Mouse (Mus musculus) neural tube, embryonic 13.5 days (tissue): ENCODE data around the gene Kcnb1. TPM values are rescaled to one million over a fixed set of nuclear protein-coding genes. Genes with fewer than 3 reads are reported as not detected.
A peak's percentile ranks its signal among the peaks of the same experiment; 100 is the strongest.
"Not testable (repeated sequence)": the region's sequence is repeated elsewhere in the genome, so short reads cannot be mapped to it uniquely, and the experiment has no call there.

Experiments
- ATAC-seq: fragments of 200-750 bp; cut with Nextera tagmentation; 2 replicates; pipeline ENCODE4 v1.8.0; 2017; ENCODE audit warnings: low read depth, mild to moderate bottlenecking, moderate TSS enrichment, moderate library complexity
- H3K27ac ChIP-seq: fragments of 300-500 bp; sonication (generic); replicated peaks from 2 replicates; pipeline ENCODE4 v1.5.1; 2015; ENCODE audit warnings: moderate library complexity, mild to moderate bottlenecking, inconsistent platforms
- H3K27me3 ChIP-seq: fragments of 300-500 bp; sonication (generic); 2 replicates; pipeline ENCODE4 v1.6.1; 2015; ENCODE audit warnings: mild to moderate bottlenecking, inconsistent platforms
- H3K36me3 ChIP-seq: fragments of 300-500 bp; sonication (generic); 2 replicates; pipeline ENCODE4 v1.6.1; 2015; ENCODE audit warnings: mild to moderate bottlenecking, inconsistent platforms
- H3K4me1 ChIP-seq: fragments of 300-500 bp; sonication (generic); replicated peaks from 2 replicates; pipeline ENCODE4 v1.6.1; 2015; ENCODE audit warnings: inconsistent platforms
- H3K4me2 ChIP-seq: fragments of 300-500 bp; sonication (generic); 2 replicates; pipeline ENCODE4 v1.6.1; 2015; ENCODE audit warnings: inconsistent platforms, mild to moderate bottlenecking, moderate library complexity
- H3K4me3 ChIP-seq: fragments of 300-500 bp; sonication (generic); 2 replicates; pipeline ENCODE4 v1.5.1; 2015; ENCODE audit warnings: mild to moderate bottlenecking, inconsistent platforms
- H3K9ac ChIP-seq: fragments of 300-500 bp; sonication (generic); 2 replicates; pipeline ENCODE4 v1.6.1; 2015; ENCODE audit warnings: moderate library complexity, mild to moderate bottlenecking, inconsistent platforms
- H3K9me3 ChIP-seq: fragments of 300-500 bp; sonication (generic); 2 replicates; pipeline ENCODE4 v1.6.1; 2016; ENCODE audit warnings: inconsistent platforms
- WGBS: fragments of 180-500 bp; shearing (Covaris S2); methylation state at CpG from one replicate; pipeline ENCODE4 v1.1.7; 2015; 5-methylcytosine and 5-hydroxymethylcytosine counted together
- polyA plus RNA-seq: library from polyadenylated mRNA; unstranded; fragments of >200 nt; fragmentation: Nextera tagmentation; extraction: Ambion mirVana; gene quantifications from 2 replicates; pipeline ENCODE4 v1.2.1, GENCODE M21; 2015

Gene Kcnb1
- polyA plus RNA-seq, 1 experiment from 2014 or later, result 3.1 TPM

- Histone ChIP-seq H3K36me3 (no peaks in the 10 kb centered on the region), H3K27ac (no peak overlapping the region), H3K4me3 (no peak overlapping the region), H3K9me3 (no peaks in the 10 kb centered on the region), H3K9ac (no peak overlapping the region), H3K4me1 (no peaks in the 10 kb centered on the region), H3K4me2 (no peak overlapping the region), H3K27me3 (no peaks in the 10 kb centered on the region)
- 88% methylated on average over 13 of the region's 13 CpGs for WGBS
- ATAC-seq, result no peak
Observed at GRCm38 (mm10) chr2:167221159-167221845, 31.3 kb upstream of the Kcnb1 start.

DNA sequence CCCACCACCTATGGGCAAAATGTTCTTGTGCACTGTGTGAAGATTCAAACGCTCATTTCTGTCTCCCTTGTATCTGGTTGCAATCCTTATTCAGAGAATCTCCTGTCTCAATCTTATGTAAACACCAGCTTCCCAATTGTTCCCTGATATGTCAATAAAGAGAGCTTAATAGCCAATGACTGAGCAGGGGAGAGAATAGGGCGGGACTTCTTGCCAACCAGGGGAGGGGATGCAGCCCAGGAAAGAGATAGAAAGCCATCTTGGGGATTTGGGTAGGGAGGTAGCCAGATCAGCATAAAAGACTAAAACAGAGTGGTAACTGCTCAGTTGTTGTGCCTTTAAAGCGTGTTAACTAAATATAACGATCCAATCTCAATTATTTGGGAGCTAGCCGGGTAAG is 30.8 kb upstream of the Kcnb1 start:
- no peak for ATAC-seq
- Histone ChIP-seq H3K27ac (no peak overlapping the region), H3K36me3 (no peaks in the 10 kb centered on the region), H3K4me2 (no peak overlapping the region), H3K4me3 (no peak overlapping the region), H3K9ac (no peak overlapping the region), H3K9me3 (no peaks in the 10 kb centered on the region), H3K27me3 (no peaks in the 10 kb centered on the region), H3K4me1 (no peaks in the 10 kb centered on the region)
- WGBS, result 89% methylated on average over 5 of the region's 5 CpGs

DNA sequence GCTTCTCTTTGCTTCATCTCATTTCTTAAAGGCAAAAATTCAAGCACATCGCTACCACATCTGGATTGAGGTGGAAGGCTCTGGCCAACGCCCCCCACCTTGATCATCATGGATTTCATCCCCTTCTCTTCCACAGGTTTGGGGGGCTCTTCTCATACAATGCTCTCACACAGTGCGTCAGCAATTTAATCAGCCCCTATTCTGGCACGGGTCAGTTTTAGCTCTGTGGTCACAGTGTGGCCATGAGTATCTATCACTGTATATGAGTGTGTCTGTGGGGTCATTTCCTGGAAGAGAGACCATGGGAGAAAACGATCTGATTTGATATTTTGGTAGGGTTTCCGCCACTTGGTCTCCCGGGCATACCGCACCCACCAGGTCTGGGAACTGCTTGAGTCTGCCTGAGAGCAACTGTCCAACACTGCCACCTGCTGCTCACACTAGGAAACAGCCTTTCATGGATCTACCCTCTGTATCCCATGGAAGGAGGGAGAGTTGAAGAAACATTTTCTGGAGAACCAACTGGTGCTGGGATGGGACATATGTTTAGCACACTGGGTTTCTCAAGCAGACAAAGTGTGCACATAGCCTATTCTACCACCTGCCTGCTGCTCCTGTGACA is 29.3 kb upstream of the Kcnb1 start:
- Histone ChIP-seq H3K36me3 (no peaks in the 10 kb centered on the region), H3K4me1 (no peaks in the 10 kb centered on the region), H3K4me2 (no peak overlapping the region), H3K9me3 (no peaks in the 10 kb centered on the region), H3K27ac (no peak overlapping the region), H3K27me3 (no peaks in the 10 kb centered on the region), H3K9ac (no peak overlapping the region), H3K4me3 (no peak overlapping the region)
- ATAC-seq, result peak; percentile 76; the same call in 1 of the 2 replicates
- 53% methylated on average over 8 of the region's 8 CpGs for WGBS

GRCm38 (mm10) chr2:167213666-167214065 is 23.7 kb upstream of the Kcnb1 start:
- Histone ChIP-seq H3K9ac (no peak overlapping the region), H3K27me3 (no peaks in the 10 kb centered on the region), H3K36me3 (no peaks in the 10 kb centered on the region), H3K4me2 (no peak overlapping the region), H3K27ac (no peak overlapping the region), H3K9me3 (no peaks in the 10 kb centered on the region), H3K4me1 (no peaks in the 10 kb centered on the region), H3K4me3 (no peak overlapping the region)
- 94% methylated on average over 12 of the region's 12 CpGs for WGBS
- no peak for ATAC-seq

GRCm38 (mm10) chr2:167213076-167213475 is 23.1 kb upstream of the Kcnb1 start:
- H3K4me1 ChIP-seq, result no peaks in the 10 kb centered on the region
- H3K4me2 ChIP-seq, result no peak overlapping the region
- H3K4me3 ChIP-seq, result no peak overlapping the region
- H3K27ac ChIP-seq, result no peak overlapping the region
- no peak for ATAC-seq
- no peaks in the 10 kb centered on the region for H3K36me3 ChIP-seq
- no peaks in the 10 kb centered on the region for H3K9me3 ChIP-seq
- WGBS, result 93% methylated on average over 3 of the region's 3 CpGs
- H3K9ac ChIP-seq, result no peak overlapping the region
- H3K27me3 ChIP-seq, result no peaks in the 10 kb centered on the region

GRCm38 (mm10) chr2:167212551-167212950 is 22.6 kb upstream of the Kcnb1 start:
- H3K9ac ChIP-seq, result no peak overlapping the region
- no peaks in the 10 kb centered on the region for H3K4me1 ChIP-seq
- H3K27ac ChIP-seq, result no peak overlapping the region
- no peaks in the 10 kb centered on the region for H3K9me3 ChIP-seq
- H3K27me3 ChIP-seq, result no peaks in the 10 kb centered on the region
- 91% methylated on average over 6 of the region's 6 CpGs for WGBS
- no peak for ATAC-seq
- H3K36me3 ChIP-seq, result no peaks in the 10 kb centered on the region
- H3K4me3 ChIP-seq, result no peak overlapping the region
- no peak overlapping the region for H3K4me2 ChIP-seq

- WGBS, result 80% methylated on average over 3 of the region's 3 CpGs
- H3K4me1 ChIP-seq, result no peaks in the 10 kb centered on the region
Observed at GRCm38 (mm10) chr2:167212089-167212488, 22.1 kb upstream of the Kcnb1 start.

DNA sequence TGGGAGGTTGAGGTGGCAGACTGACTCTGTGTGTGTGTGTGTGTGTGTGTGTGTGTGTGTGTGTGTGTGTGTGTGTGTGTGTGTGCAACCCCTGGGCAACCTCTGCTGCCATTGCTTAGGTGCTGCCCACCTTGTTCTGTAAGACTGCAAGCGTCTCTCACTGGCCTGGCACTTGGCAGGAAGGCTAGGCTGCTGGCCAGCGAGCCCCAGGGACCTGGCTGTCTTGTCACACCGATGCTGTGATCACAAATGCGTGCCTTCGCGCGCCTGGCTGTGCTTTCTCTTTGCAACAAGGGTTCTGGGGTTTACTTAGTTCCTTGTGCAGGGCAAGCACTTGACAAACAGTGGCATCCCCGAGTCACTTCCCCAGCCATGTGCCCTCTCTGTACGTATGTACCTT is 19.9 kb upstream of the Kcnb1 start:
- Histone ChIP-seq H3K36me3 (no peaks in the 10 kb centered on the region), H3K9me3 (no peaks in the 10 kb centered on the region), H3K27ac (no peak overlapping the region), H3K4me3 (no peak overlapping the region), H3K4me1 (no peaks in the 10 kb centered on the region), H3K4me2 (no peak overlapping the region), H3K9ac (no peak overlapping the region), H3K27me3 (no peaks in the 10 kb centered on the region)
- no peak for ATAC-seq
- 84% methylated on average over 9 of the region's 9 CpGs for WGBS

More at GRCm38 (mm10) chr2:167212089-167212488, 22.1 kb upstream of the Kcnb1 start:
- no peak overlapping the region for H3K9ac ChIP-seq
- no peak overlapping the region for H3K4me3 ChIP-seq
- H3K36me3 ChIP-seq, result no peaks in the 10 kb centered on the region
- no peak overlapping the region for H3K27ac ChIP-seq
- no peaks in the 10 kb centered on the region for H3K27me3 ChIP-seq
- H3K4me2 ChIP-seq, result no peak overlapping the region
- ATAC-seq, result no peak
- no peaks in the 10 kb centered on the region for H3K9me3 ChIP-seq

DNA sequence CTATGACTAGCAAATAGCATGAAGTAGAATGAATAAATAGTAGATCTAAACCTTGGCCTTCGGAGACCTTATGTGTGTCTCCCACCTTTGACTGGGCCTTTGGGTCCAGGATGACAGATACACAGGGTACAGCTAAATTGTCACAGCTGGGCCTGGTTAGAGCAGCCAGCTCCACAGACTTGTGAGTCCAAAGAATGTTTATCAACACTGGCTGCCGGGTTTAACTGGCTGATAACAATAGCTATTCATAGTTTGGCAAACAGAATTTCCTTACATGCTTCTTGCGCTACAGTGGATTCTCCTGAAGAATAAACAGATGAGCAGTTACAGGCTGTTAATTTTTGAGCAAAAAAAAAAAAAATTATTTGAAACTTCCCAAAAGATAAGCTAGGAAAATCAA is 19.0 kb upstream of the Kcnb1 start:
- no peak overlapping the region for H3K4me3 ChIP-seq
- H3K4me1 ChIP-seq, result no peaks in the 10 kb centered on the region
- ATAC-seq, result no peak
- no peak overlapping the region for H3K27ac ChIP-seq
- H3K9ac ChIP-seq, result no peak overlapping the region
- 83% methylated on average over 3 of the region's 3 CpGs for WGBS
- no peak overlapping the region for H3K4me2 ChIP-seq
- no peaks in the 10 kb centered on the region for H3K27me3 ChIP-seq
- no peaks in the 10 kb centered on the region for H3K9me3 ChIP-seq
- H3K36me3 ChIP-seq, result no peaks in the 10 kb centered on the region

DNA sequence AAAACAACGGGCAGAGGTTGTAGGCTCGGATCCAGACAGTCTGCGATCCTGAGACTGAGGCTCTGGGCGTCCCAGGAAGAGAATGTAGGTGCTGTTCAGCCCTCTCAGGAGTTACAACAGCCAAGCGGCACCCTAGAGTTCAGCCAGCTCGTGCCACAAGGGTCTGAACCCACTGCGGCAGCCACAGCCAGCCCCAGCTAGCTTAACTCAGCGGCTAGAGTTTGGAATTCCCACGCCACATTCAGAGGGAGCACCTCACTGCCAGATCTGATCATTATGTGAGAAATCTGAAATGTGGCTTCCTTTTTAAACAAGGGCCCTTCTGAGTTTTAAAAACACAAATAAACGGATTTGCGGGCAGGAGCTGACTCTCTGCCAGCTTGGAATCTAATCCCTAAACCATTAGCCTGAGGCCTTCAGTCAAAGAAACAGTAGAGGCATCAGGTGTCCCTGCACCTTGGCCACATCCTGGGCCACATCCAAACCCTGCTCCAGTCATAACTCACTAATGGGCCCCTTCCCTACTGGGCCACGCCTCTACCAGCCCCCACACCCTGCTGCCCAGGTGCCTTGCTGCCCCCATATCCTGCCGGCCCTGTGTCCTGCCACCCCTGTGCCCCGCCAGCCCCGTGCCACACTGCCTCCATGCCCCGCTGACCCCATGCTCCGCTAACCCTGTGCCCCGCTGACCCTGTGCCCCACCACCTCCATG is 16.1 kb upstream of the Kcnb1 start:
- Histone ChIP-seq H3K4me2 (no peak overlapping the region), H3K9ac (no peak overlapping the region), H3K36me3 (no peaks in the 10 kb centered on the region), H3K4me3 (no peak overlapping the region), H3K27me3 (no peaks in the 10 kb centered on the region), H3K9me3 (no peaks in the 10 kb centered on the region), H3K4me1 (peaks cover 13% of the 10 kb centered on the region), H3K27ac (no peak overlapping the region)
- 91% methylated on average over 18 of the region's 18 CpGs for WGBS
- ATAC-seq, result no peak

DNA sequence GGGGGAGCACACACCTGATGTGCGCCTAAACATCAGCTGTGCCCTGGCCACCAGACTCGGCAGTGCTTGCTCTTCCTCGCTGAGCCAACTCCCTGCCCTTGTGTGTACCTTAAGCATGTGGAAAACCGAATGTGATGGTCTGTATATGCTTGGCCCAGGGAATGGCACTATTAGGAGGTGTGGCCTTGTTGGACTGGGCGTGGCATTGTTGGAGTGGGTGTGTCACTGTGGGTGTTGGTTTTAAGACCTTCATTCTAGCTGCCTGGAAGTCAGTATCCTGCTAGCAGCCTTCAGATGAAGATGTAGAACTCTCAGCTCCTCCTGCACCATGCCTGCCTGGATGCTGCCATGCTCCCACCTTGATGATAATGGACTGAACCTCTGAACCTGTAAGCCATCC is 14.7 kb upstream of the Kcnb1 start:
- H3K9ac ChIP-seq, H3K4me3 ChIP-seq, ATAC-seq, H3K4me2 ChIP-seq, H3K27ac ChIP-seq, H3K36me3 ChIP-seq, H3K9me3 ChIP-seq, H3K27me3 ChIP-seq: not testable (repeated sequence)
- 88% methylated on average over 5 of the region's 5 CpGs for WGBS
- H3K4me1 ChIP-seq, result peaks cover 16% of the 10 kb centered on the region

- whole genome bisulfite sequencing, result 78% methylated on average over 7 of the region's 7 CpGs
- Histone ChIP-seq H3K4me3 (no peak overlapping the region), H3K4me2 (no peak overlapping the region), H3K27me3 (no peaks in the 10 kb centered on the region), H3K9me3 (no peaks in the 10 kb centered on the region), H3K4me1 (peaks cover 22% of the 10 kb centered on the region), H3K27ac (no peak overlapping the region), H3K9ac (no peak overlapping the region), H3K36me3 (no peaks in the 10 kb centered on the region)
- peak; percentile 21; the same call in 1 of the 2 replicates for ATAC-seq
Observed at GRCm38 (mm10) chr2:167203505-167204166, 13.7 kb upstream of the Kcnb1 start.
